ENCODE assay signal across 7 mouse cellular contexts in the genomic region with DNA sequence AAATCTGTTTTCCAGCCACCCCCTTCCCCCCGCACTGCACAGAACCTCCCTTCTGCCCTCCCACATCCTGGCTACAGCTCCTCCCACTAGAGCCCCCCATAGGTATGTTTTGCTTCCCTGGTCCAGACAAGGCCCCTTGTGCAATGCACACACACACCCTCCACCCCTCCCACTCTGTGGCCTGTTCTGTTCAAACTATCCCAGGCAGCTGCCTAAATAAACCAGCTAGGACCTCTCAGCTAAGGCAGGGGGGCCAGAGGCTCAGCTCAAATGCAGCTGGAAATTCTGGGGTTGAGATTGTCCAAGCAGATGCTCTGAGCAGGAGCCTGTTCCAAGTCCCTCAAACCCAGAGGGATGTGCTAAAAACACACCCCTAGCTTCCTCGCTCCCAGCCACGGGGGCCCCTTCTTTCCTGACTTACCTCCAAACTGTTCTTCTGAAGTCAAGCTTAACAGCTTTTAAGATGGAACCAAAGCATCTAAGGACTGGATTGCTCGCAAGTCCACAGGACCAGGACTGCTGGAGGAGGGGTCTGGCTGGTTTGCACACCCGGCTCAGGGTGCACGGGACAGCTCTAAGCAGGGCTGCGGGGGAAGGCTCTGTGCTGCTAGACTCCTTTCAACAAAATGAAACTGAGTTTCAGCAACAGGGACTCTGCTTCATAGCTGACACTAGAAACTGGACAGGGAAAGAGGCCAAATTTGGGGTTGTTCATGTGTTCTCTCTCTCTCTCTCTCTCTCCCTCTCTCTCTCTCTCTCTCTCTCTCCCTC. TPM values are rescaled to one million over a fixed set of nuclear protein-coding genes. Genes with fewer than 3 reads are reported as not detected.
DNase-seq lines count a peak whose midpoint lies in the region; ATAC-seq and TF ChIP-seq lines count a peak whose summit lies in the region.

No protein-coding gene starts in this region.

- no peak overlapping the region for H3K4me3 ChIP-seq in heart, embryonic 11.5 days (ENCODE audit: low read depth, low read length)
- peak overlapping the region; percentile 5 for H3K4me3 ChIP-seq in myocyte

- H3K36me3 ChIP-seq in heart, embryonic 11.5 days (ENCODE audit: control insufficient read depth, insufficient read depth, low read length) = no peaks in the 10 kb centered on the region
- H3K36me3 ChIP-seq in myocyte (ENCODE audit: control insufficient read depth, insufficient read depth) = no peaks in the 10 kb centered on the region

- TF ChIP-seq POLR2A in myocyte (IDR thresholded peaks at IDR 0.05; ENCODE audit: insufficient read length, low read depth) = no peak

- H3K79me2 ChIP-seq in myocyte (ENCODE audit: control insufficient read depth, insufficient read depth) = no peaks in the 10 kb centered on the region

- H3K4me1 ChIP-seq in heart, embryonic 11.5 days (ENCODE audit: control insufficient read depth, insufficient read depth, low read length) = peaks cover 33% of the 10 kb centered on the region

- H3K9me3 ChIP-seq in heart, embryonic 11.5 days (replicated peaks; ENCODE audit: control insufficient read depth, low read length) = no peaks in the 10 kb centered on the region

- H3K4me2 ChIP-seq in heart, embryonic 11.5 days = peak overlapping the region; percentile 17
- H3K4me2 ChIP-seq in myocyte (ENCODE audit: low read depth) = peak overlapping the region; percentile 71

- peak; percentile 43 for DNase-seq in brain, adult 2 months (ENCODE audit: low read depth, low spot score)
- peak; percentile 59 for DNase-seq in embryo, embryonic 11.5 days (ENCODE audit: low read depth, low spot score)
- DNase-seq in kidney, postnatal 36 days = peak; percentile 13 to 20
- DNase-seq in cerebellum, adult 18-20 months = no peak
- DNase-seq in natural killer cell, adult 2 months (ENCODE audit: low spot score in 2 of 2) = no peak

- H3ac ChIP-seq in myocyte (ENCODE audit: control insufficient read depth, insufficient read length) = no peak overlapping the region

- 31% methylated on average over 7 of the region's 7 CpGs for WGBS in heart, embryonic 11.5 days (ENCODE audit: insufficient replicate concordance)

- peak overlapping the region; percentile 32; the same call in 1 of the 2 replicates for H3K27ac ChIP-seq in heart, embryonic 11.5 days (ENCODE audit: low read depth, low read length)

- no peak overlapping the region for H3K9ac ChIP-seq in heart, embryonic 11.5 days (ENCODE audit: low read depth, low read length)

- no peaks in the 10 kb centered on the region for H3K27me3 ChIP-seq in heart, embryonic 11.5 days (ENCODE audit: control insufficient read depth, insufficient read depth, low read length)
- no peaks in the 10 kb centered on the region for H3K27me3 ChIP-seq in myocyte (ENCODE audit: control insufficient read depth, insufficient read depth, insufficient read length)

- peak; percentile 46; the same call in 1 of the 2 replicates for ATAC-seq in heart, embryonic 11.5 days (replicated peaks; ENCODE audit: insufficient number of reproducible peaks, low FRiP score, low TSS enrichment)

TF ChIP-seq in myocyte, 11 proteins besides CTCF, POLR2A, EP300 and RAD21:
- peak; percentile 42 for TF ChIP-seq SRF (IDR thresholded peaks at IDR 0.05; ENCODE audit: control insufficient read depth, insufficient read length, low read depth)
- no peak for TF ChIP-seq REST (IDR thresholded peaks at IDR 0.05; ENCODE audit: insufficient read depth, insufficient read length)

RNA-seq across cellular contexts. Expression of gene Ccdc33, which starts 40.1 kb away (rescaled TPM):
- 0.37 TPM in 1 of 2 replicates, not detected in the other for polyA plus RNA-seq in heart, embryonic 11.5 days (2014; fragmentation: Nextera tagmentation; extraction: Ambion mirVana)
- not detected for polyA plus RNA-seq in myocyte (2012; fragmentation: generic; extraction: Trizol)

RNA-seq across cellular contexts. Expression of gene Islr, which starts 45.4 kb away (rescaled TPM):
- 5.5 and 6.2 TPM in 2 replicates for polyA plus RNA-seq in heart, embryonic 11.5 days (2014; fragmentation: Nextera tagmentation; extraction: Ambion mirVana)
- polyA plus RNA-seq in myocyte (2012; fragmentation: generic; extraction: Trizol) = 30.3 TPM

RNA-seq across cellular contexts. Expression of gene Islr2, which starts 45.4 kb away (rescaled TPM):
- polyA plus RNA-seq in heart, embryonic 11.5 days (2014; fragmentation: Nextera tagmentation; extraction: Ambion mirVana) = 0.19 and 0.27 TPM in 2 replicates
- polyA plus RNA-seq in myocyte (2012; fragmentation: generic; extraction: Trizol) = 0.32 TPM

Comparison
In these comparisons a context has a peak if more than half of its experiments do, and no peak if none do; other contexts are left out.
1. DNase-seq: peak in brain, adult 2 months (single experiment), embryo, embryonic 11.5 days (single experiment) and kidney, postnatal 36 days (2 of 2); none in cerebellum, adult 18-20 months (0 of 2) and natural killer cell, adult 2 months (0 of 2).